Mouse (Mus musculus) hindbrain, embryonic 16.5 days (tissue): Measurements from ENCODE around the gene S100a7a. TPM values are rescaled to one million over a fixed set of nuclear protein-coding genes. Genes with fewer than 3 reads are reported as not detected.
A peak's percentile ranks its signal among the peaks of the same experiment; 100 is the strongest.

Experiments
- ATAC-seq: fragments of 200-750 bp; cut with Nextera tagmentation; 2 replicates; pipeline ENCODE4 v1.8.0; 2017; ENCODE audit warnings: moderate TSS enrichment, moderate library complexity
- H3K27ac ChIP-seq: fragments of 300-500 bp; sonication (generic); 2 replicates; pipeline ENCODE4 v1.5.1; 2014; ENCODE audit warnings: low read depth, mild to moderate bottlenecking, control low read depth, low read length, moderate library complexity
- H3K27me3 ChIP-seq: fragments of 300-500 bp; sonication (generic); replicated peaks from 2 replicates; pipeline ENCODE4 v1.6.1; 2014; ENCODE audit warnings: low read length; ENCODE audit not compliant: control insufficient read depth, insufficient read depth
- H3K36me3 ChIP-seq: fragments of 300-500 bp; sonication (generic); 2 replicates; pipeline ENCODE4 v1.6.1; 2014; ENCODE audit warnings: mild to moderate bottlenecking, low read length, moderate library complexity, mixed read lengths; ENCODE audit not compliant: control insufficient read depth, insufficient read depth
- H3K4me1 ChIP-seq: fragments of 300-500 bp; sonication (generic); 2 replicates; pipeline ENCODE4 v1.6.1; 2014; ENCODE audit warnings: low read depth, low read length; ENCODE audit not compliant: control insufficient read depth, insufficient read depth
- H3K4me2 ChIP-seq: fragments of 300-500 bp; sonication (generic); 2 replicates; pipeline ENCODE4 v1.6.1; 2014; ENCODE audit warnings: mild to moderate bottlenecking, low read length, control low read depth, moderate library complexity
- H3K4me3 ChIP-seq: fragments of 300-500 bp; sonication (generic); 2 replicates; pipeline ENCODE4 v1.5.1; 2014; ENCODE audit warnings: mild to moderate bottlenecking, low read length, control low read depth, moderate library complexity
- H3K9ac ChIP-seq: fragments of 300-500 bp; sonication (generic); 2 replicates; pipeline ENCODE4 v1.6.1; 2014; ENCODE audit warnings: low read depth, mild to moderate bottlenecking, control low read depth, low read length, moderate library complexity
- H3K9me3 ChIP-seq: fragments of 300-500 bp; sonication (generic); 2 replicates; pipeline ENCODE4 v1.6.1; 2014; ENCODE audit warnings: mild to moderate bottlenecking, low read length, moderate library complexity; ENCODE audit not compliant: control insufficient read depth
- WGBS: fragments of 180-500 bp; shearing (Covaris S2); extraction: QIAGEN DNeasy Blood & Tissue Kit; methylation state at CpG from one replicate; pipeline ENCODE4 v1.1.7; 2014; 5-methylcytosine and 5-hydroxymethylcytosine counted together
- polyA plus RNA-seq: library from polyadenylated mRNA; unstranded; fragments of >200 nt; fragmentation: Nextera tagmentation; extraction: Ambion mirVana; gene quantifications from 2 replicates; pipeline ENCODE4 v1.2.1, GENCODE M21; 2015

The S100a7a gene
- polyA plus RNA-seq, 1 experiment from 2014 or later = 0.20 TPM

DNA sequence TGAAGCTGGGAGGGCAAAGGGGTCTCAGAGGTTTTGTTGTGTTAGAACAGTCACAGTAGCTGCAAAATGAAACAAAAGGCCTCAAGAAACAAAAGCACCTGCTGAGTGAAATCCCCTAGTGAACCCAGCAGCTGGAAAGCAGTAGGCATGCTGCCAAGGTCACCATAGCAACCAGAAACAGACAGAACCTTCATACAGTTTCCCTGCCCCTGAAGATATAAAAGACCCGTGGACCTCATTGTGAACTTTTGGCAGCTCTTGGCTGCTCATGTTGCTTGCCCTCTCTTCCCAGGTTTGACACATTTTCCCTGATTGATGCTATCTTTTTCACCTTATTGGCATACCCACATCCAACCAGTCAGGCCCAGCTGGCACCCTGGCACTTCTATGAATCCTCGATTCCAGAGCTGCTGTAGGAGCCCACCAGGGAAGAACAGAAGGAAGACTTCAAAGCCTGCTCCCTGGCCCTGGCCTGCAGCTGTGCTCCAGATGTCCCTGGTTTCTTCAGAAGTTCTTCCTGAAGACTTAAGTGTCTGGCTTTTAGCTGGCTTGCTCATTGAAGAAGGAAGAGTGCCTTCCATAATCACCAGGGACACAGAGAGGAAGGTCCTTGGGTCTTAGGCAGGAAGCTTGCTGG lies 30.3 kb upstream of the S100a7a start:
- H3K4me2 ChIP-seq = no peak overlapping the region
- WGBS = 5% methylated on average over 2 of the region's 2 CpGs
- no peaks in the 10 kb centered on the region for H3K36me3 ChIP-seq
- no peaks in the 10 kb centered on the region for H3K27me3 ChIP-seq
- no peak overlapping the region for H3K4me3 ChIP-seq
- peaks cover 11% of the 10 kb centered on the region for H3K4me1 ChIP-seq
- no peak overlapping the region for H3K27ac ChIP-seq
- H3K9me3 ChIP-seq = no peaks in the 10 kb centered on the region
- peak; percentile 71 for ATAC-seq
- H3K9ac ChIP-seq = no peak overlapping the region

DNA sequence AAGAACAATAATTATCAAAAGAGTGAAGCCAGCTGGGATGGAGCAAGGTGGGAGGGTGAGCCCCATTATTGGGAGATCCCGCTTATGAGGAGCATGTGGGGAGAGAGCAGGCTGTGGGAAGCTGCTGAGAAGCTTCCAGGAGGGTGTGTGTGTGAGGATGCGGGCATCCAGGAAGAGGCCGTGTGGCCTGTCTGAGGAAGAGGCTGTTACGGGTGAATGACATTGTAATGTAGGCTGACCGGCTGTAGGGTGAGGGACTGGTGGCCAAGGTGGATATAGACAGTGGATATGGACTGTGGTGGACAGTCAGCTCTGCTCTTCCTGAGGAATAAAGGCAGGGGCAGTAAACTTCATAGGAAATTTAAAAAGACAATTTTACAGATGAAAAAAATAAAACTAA lies 28.3 kb upstream of the S100a7a start:
- H3K4me1 ChIP-seq = peaks cover 11% of the 10 kb centered on the region
- WGBS = 73% methylated on average over 5 of the region's 5 CpGs
- H3K9ac ChIP-seq = no peak overlapping the region
- no peak overlapping the region for H3K27ac ChIP-seq
- no peaks in the 10 kb centered on the region for H3K9me3 ChIP-seq
- H3K36me3 ChIP-seq = no peaks in the 10 kb centered on the region
- no peak overlapping the region for H3K4me2 ChIP-seq
- H3K27me3 ChIP-seq = no peaks in the 10 kb centered on the region
- H3K4me3 ChIP-seq = no peak overlapping the region
- no peak for ATAC-seq

DNA sequence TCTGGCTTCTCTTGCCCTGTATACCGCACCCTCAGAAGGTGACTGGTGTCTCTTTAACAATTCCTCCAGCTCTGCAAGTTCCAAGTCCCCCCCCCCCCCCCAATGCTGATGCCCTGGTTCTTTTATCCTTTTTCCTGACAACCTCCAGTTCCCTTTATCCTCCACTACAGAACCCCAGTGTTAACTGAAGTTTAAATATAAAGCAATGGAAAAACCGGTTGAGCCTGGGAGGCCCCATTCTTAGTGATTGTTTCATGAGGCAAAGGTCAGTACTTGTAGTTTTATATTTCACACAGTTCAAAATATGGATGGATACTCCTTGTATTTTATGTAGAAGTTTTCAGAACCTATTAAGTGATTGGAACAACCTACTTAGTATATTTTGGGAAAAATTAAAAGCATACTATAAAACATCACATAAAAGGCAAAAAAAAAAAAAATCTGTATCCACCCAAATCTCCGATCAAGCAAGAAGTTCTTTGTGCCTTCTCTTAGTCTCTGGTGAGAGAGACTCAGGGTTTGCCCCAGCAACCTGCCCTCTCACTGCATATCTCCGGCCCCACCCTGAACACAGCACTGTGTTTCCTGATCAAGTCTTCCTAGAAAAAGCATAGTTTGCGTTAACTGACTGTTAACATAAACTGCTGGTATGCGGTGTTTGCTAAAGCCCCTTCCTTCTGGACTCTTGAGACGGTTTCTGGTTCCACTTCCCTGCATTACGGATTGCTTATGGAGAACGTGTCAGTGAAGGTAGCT lies 27.4 kb upstream of the S100a7a start:
- Histone ChIP-seq H3K27ac (no peak overlapping the region), H3K9ac (no peak overlapping the region), H3K36me3 (no peaks in the 10 kb centered on the region), H3K27me3 (no peaks in the 10 kb centered on the region), H3K4me3 (no peak overlapping the region), H3K9me3 (no peaks in the 10 kb centered on the region), H3K4me2 (no peak overlapping the region), H3K4me1 (peaks cover 11% of the 10 kb centered on the region)
- ATAC-seq = no peak
- 81% methylated on average over 9 of the region's 9 CpGs for WGBS

DNA sequence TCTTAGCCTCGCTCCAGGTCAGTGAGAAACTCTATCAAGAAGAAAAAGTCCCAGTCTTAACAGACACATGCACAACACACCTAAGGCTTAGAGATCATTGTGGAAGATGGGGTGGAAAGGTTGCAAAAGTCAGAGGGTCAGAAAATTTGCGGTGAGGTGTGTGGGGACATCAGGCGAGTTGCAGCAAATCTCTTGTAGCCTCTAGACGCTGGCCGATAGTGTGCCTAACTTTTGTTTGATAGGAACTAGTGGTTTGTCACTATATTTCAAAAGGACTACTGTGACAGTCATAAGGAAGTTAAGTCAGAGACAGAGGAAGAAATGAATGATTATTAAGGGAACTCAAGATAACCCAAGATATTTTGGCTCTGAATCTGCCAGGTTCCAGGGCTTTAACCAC lies 26.5 kb upstream of the S100a7a start:
- H3K4me2 ChIP-seq = no peak overlapping the region
- no peak overlapping the region for H3K4me3 ChIP-seq
- no peak for ATAC-seq
- no peak overlapping the region for H3K9ac ChIP-seq
- H3K27me3 ChIP-seq = no peaks in the 10 kb centered on the region
- H3K27ac ChIP-seq = no peak overlapping the region
- H3K36me3 ChIP-seq = no peaks in the 10 kb centered on the region
- 98% methylated on average over 5 of the region's 5 CpGs for WGBS
- no peaks in the 10 kb centered on the region for H3K9me3 ChIP-seq
- peaks cover 11% of the 10 kb centered on the region for H3K4me1 ChIP-seq

DNA sequence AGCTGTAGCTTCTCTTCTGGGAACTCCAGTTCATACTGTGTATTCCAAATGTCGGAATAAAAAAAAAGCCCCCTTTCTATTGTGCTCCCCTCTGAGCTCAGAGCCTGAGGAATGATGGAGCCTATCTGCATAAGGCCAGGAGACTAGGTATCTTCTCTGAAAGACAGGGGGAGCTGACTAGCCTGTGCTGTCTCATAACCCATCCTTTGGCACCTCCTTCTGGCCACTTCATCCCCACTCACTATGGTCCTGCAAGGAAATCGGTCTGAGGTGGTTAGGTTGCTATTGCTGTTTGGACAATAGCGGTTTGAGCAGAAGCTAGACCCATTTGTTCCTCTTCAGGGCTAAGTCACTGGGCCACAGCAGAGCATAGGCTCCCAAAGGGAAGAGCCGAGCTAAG lies 26.0 kb upstream of the S100a7a start:
- no peak overlapping the region for H3K9ac ChIP-seq
- H3K36me3 ChIP-seq = no peaks in the 10 kb centered on the region
- no peak overlapping the region for H3K4me3 ChIP-seq
- H3K27me3 ChIP-seq = no peaks in the 10 kb centered on the region
- no peak overlapping the region for H3K27ac ChIP-seq
- WGBS = 69% methylated on average over 4 of the region's 4 CpGs
- H3K9me3 ChIP-seq = no peaks in the 10 kb centered on the region
- H3K4me2 ChIP-seq = no peak overlapping the region
- ATAC-seq = 0 out of 2 replicates have a peak, but pooled peaks have one; percentile 48
- peaks cover 11% of the 10 kb centered on the region for H3K4me1 ChIP-seq

DNA sequence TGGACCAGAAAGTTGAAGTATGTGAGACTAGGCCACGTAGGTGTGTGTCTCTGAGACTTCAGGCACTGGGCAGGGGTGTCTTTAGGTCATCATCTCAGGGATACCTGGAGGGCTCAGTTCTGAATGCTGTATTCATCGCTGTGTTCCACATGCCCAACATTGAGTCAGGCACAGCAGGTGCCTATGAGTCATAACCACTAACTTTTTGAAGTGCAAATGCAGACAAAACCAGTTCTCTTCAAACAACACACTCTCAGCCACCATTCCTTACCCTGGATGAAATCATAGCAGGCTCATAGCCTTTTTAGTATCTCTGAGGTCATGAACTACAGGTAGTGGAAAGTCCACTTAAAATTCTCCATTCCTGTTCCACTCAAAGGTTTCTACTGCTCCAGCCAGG lies 24.5 kb upstream of the S100a7a start:
- Histone ChIP-seq H3K36me3 (no peaks in the 10 kb centered on the region), H3K4me1 (no peaks in the 10 kb centered on the region), H3K9me3 (no peaks in the 10 kb centered on the region), H3K27me3 (no peaks in the 10 kb centered on the region), H3K27ac (no peak overlapping the region), H3K9ac (no peak overlapping the region), H3K4me2 (no peak overlapping the region), H3K4me3 (no peak overlapping the region)
- WGBS = 88% methylated on average over 2 of the region's 2 CpGs
- ATAC-seq = no peak

DNA sequence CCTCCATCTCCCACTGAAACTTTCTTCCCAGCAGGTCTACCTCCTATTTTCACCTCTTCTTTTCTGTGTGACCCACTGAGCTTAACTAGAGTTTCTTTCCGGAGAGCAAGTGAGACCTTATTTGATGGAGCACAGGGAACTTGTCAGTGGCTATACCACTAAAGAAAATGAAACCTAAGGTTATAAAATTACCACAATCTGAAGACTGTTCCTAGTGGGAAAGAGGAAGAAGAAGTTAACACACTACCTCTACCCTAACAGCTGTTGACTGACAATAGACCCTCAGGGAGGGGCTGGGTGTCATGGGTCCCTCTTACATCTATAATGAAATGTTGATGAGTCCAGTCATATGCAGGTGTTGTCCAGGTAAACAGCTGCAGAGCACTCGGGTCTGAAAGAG lies 21.8 kb upstream of the S100a7a start:
- Histone ChIP-seq H3K9me3 (no peaks in the 10 kb centered on the region), H3K9ac (no peak overlapping the region), H3K27ac (no peak overlapping the region), H3K27me3 (no peaks in the 10 kb centered on the region), H3K36me3 (no peaks in the 10 kb centered on the region), H3K4me2 (no peak overlapping the region), H3K4me1 (no peaks in the 10 kb centered on the region), H3K4me3 (no peak overlapping the region)
- no peak for ATAC-seq
- WGBS = 89% methylated on average over 2 of the region's 2 CpGs

DNA sequence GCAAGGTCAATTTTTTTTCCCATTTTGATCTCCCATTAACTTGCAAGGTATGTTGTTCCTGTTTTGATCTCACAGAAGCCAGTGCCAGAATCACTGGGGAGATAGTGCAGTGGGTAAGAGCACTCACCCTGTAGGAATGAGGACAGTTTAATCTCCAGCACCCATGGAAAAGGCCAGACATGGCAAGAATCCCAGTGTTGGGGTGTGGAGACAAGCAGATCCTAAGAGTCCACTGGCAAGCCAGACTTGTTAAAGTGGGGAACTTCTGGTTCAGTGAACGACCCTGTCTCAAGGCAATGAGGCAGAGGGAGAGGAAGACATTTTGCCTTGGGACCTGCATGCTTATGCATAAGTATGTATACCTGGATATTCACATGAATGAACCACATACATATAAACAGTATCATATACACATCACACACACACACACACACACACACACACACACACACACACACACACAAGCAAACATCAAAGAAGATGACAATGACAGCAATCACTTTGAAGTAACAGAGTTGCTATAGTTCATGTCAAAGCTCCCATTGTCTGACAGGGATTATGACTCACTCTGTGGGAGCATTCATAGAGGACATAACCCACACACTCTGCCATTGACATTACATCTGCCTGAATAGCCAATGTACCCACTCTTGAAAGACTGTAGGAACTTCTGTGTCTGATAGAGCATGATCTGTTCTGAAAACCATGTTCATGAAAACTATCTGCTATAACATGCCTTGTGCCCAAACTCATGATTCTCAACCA lies 15.1 kb upstream of the S100a7a start:
- Histone ChIP-seq H3K36me3 (no peaks in the 10 kb centered on the region), H3K9me3 (no peaks in the 10 kb centered on the region), H3K27ac (no peak overlapping the region), H3K9ac (no peak overlapping the region), H3K4me1 (no peaks in the 10 kb centered on the region), H3K4me3 (no peak overlapping the region), H3K27me3 (no peaks in the 10 kb centered on the region), H3K4me2 (no peak overlapping the region)
- 79% methylated on average over 1 of the region's 1 CpGs for WGBS
- ATAC-seq = no peak

DNA sequence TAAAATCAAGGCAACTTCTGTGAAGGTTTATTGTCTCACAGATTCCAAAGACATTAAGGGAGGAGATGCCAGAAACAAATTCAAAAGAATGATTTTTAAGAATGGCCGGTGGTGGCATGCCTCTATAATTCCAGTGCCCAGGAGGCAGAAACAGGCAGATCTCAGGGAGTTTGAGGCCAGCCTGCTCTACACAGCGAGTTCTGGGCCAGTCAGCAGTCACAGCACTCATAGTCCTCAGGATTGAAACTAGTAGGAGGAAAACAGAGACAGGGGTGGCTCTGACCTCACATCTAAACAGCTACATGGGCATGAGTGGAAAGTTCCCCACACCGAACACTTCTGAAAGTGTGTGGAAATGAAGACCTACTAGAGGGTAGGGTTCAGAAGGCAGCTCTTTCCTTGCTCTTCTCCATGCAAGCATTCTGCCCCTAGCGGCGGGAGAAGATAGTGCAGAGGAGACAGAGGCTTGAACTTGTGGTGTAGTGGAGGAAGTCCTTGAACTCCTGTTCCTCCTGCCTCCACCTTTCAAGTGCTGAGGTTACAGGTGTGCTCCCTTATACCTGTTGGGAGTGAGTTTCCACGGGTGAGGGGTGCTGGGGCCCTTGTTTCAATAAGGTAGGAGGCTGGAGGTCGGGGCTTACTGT lies 14.2 kb upstream of the S100a7a start:
- Histone ChIP-seq H3K27ac (no peak overlapping the region), H3K9me3 (no peaks in the 10 kb centered on the region), H3K4me3 (no peak overlapping the region), H3K9ac (no peak overlapping the region), H3K36me3 (no peaks in the 10 kb centered on the region), H3K27me3 (no peaks in the 10 kb centered on the region), H3K4me1 (no peaks in the 10 kb centered on the region), H3K4me2 (no peak overlapping the region)
- no peak for ATAC-seq
- 55% methylated on average over 7 of the region's 7 CpGs for WGBS
